Mouse (Mus musculus): ENCODE results near the gene Cpm.
"Not testable (repeated sequence)": the region's sequence is repeated elsewhere in the genome, so short reads cannot be mapped to it uniquely, and the experiment has no call there.

The Cpm gene

GRCm38 (mm10) chr10:117702024-117702833 lies 72.9 kb downstream of the Cpm start:
- no peak for DNase-seq (ENCODE audit: low read depth)

- no peak for DNase-seq (ENCODE audit: low read depth)
These were observed 74.2 kb downstream of the Cpm start for GRCm38 (mm10) chr10:117703506-117703905.

GRCm38 (mm10) chr10:117704314-117704963 lies 75.1 kb downstream of the Cpm start:
- DNase-seq (ENCODE audit: low read depth) = not testable (repeated sequence)

- DNase-seq (ENCODE audit: low read depth) = no peak
These were observed 75.7 kb downstream of the Cpm start for GRCm38 (mm10) chr10:117704964-117705335.

GRCm38 (mm10) chr10:117705806-117706205 lies 76.5 kb downstream of the Cpm start:
- DNase-seq (ENCODE audit: low read depth) = no peak

- DNase-seq (ENCODE audit: low read depth) = no peak
These were observed 77.1 kb downstream of the Cpm start for GRCm38 (mm10) chr10:117706440-117706839.

- DNase-seq (ENCODE audit: low read depth) = no peak
These were observed 78.0 kb downstream of the Cpm start for GRCm38 (mm10) chr10:117707114-117707838.

- no peak for DNase-seq (ENCODE audit: low read depth)
These were observed 79.1 kb downstream of the Cpm start for GRCm38 (mm10) chr10:117708376-117708775.

- DNase-seq (ENCODE audit: low read depth) = peak; percentile 50
These were observed 79.6 kb downstream of the Cpm start for GRCm38 (mm10) chr10:117708856-117709255.

GRCm38 (mm10) chr10:117709326-117709830 lies 80.1 kb downstream of the Cpm start:
- DNase-seq (ENCODE audit: low read depth) = peak; percentile 45

GRCm38 (mm10) chr10:117709930-117710603 lies 80.8 kb downstream of the Cpm start:
- peak; percentile 96 for DNase-seq (ENCODE audit: low read depth)

GRCm38 (mm10) chr10:117710604-117711141 lies 81.4 kb downstream of the Cpm start, which contains the start of gene Mdm2:
Mdm2 (minus strand) TSS chr10:117710758.
- DNase-seq (ENCODE audit: low read depth) = peak; percentile 94

GRCm38 (mm10) chr10:117711408-117711807 lies 82.1 kb downstream of the Cpm start:
- no peak for DNase-seq (ENCODE audit: low read depth)

GRCm38 (mm10) chr10:117712191-117712754 lies 83.0 kb downstream of the Cpm start:
- no peak for DNase-seq (ENCODE audit: low read depth)

- no peak for DNase-seq (ENCODE audit: low read depth)
These were observed 83.6 kb downstream of the Cpm start for GRCm38 (mm10) chr10:117712871-117713270.

- no peak for DNase-seq (ENCODE audit: low read depth)
These were observed 84.2 kb downstream of the Cpm start for GRCm38 (mm10) chr10:117713466-117713865.

GRCm38 (mm10) chr10:117714048-117714545 lies 84.8 kb downstream of the Cpm start:
- DNase-seq (ENCODE audit: low read depth) = no peak

GRCm38 (mm10) chr10:117714928-117715500 lies 85.7 kb downstream of the Cpm start:
- DNase-seq (ENCODE audit: low read depth) = peak; percentile 59

- not testable (repeated sequence) for DNase-seq (ENCODE audit: low read depth)
These were observed 86.4 kb downstream of the Cpm start for GRCm38 (mm10) chr10:117715654-117716053.

GRCm38 (mm10) chr10:117716686-117717085 lies 87.4 kb downstream of the Cpm start:
- DNase-seq (ENCODE audit: low read depth) = no peak

- DNase-seq (ENCODE audit: low read depth) = peak; percentile 84
These were observed 88.3 kb downstream of the Cpm start for GRCm38 (mm10) chr10:117717583-117717982.
